Mouse (Mus musculus) cortical plate, adult 2 months (tissue): ENCODE data around the gene Gm14401. TPM values are rescaled to one million over a fixed set of nuclear protein-coding genes. Genes with fewer than 3 reads are reported as not detected.
"Not testable (repeated sequence)": the region's sequence is repeated elsewhere in the genome, so short reads cannot be mapped to it uniquely, and the experiment has no call there.

Experiments
- H3K27ac ChIP-seq: fragments of 200-500 bp; 2 replicates; pipeline ENCODE4 v1.5.1; 2012; ENCODE audit warnings: low read length, control low read depth, inconsistent platforms; ENCODE audit not compliant: insufficient read depth
- H3K4me1 ChIP-seq: fragments of 200-500 bp; 2 replicates; pipeline ENCODE4 v1.6.1; 2011; ENCODE audit warnings: low read length; ENCODE audit not compliant: control insufficient read depth, insufficient read depth
- H3K4me3 ChIP-seq: fragments of 200-500 bp; 2 replicates; pipeline ENCODE4 v1.5.1; 2011; ENCODE audit warnings: mild to moderate bottlenecking, low read length, control low read depth; ENCODE audit not compliant: insufficient read depth
- polyA plus RNA-seq: library from polyadenylated mRNA; depleted of rRNA; stranded (reverse); fragments of >200 nt; gene quantifications from 2 replicates; pipeline ENCODE4 v1.2.3, GENCODE M21; 2012; rRNA removed

Gm14401 gene
- polyA plus RNA-seq: not detected in 2 replicates

DNA sequence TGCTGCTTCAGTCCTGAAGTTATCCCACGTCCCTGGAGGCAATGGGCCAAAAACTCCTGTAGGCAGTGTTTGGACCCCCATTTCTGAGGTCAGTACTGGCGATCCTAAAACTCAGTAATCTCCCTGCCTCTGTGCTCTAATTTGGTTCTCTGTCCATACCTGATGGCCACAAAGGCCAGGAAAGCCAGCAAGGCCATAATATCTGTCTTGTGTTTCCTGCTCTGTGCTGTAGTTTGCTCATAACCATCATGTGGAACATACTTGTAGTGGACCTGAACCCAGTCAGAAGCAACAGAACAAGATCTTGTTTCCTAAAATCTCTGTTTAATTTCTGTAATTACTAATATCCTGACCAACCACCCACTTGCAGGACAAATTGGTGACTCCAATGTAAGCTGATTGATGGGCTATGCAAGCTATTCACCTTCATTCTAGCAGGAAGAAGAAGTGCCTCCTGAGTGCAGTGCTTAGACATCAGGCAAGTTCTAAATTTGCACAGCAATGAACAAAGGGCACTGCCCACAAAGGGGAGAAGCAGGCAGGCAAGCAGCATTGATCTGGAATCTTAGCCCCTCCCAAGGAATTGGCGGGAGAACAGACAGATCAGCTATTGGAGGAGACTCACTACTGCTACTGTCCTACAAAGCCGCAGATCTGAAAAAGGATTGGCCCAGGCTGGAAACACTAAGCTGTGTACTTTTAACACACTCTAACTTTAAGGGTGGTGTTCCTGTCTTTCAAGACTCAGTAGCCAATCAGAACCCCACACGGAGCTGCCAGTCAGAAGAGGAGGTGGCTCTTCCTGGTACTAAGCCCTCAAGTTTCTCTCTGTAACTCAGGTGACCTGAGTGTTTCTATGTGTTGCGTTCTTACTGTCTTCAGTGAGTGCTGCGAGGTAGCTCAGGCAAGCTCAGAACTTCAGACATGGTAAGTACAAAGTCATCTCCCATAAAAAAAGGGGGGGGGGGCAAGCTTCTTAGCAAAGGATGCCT, at the start of gene Gm14401:
Gene Gm14401 (plus strand): TSS at position 889 of the 992 bp plus-strand sequence.
- H3K27ac ChIP-seq, H3K4me1 ChIP-seq, H3K4me3 ChIP-seq: not testable (repeated sequence)

- not testable (repeated sequence) for H3K4me1 ChIP-seq, H3K27ac ChIP-seq, H3K4me3 ChIP-seq
Observed at GRCm38 (mm10) chr2:177072807-177073206, 1.3 kb upstream of the Gm14401 start.

GRCm38 (mm10) chr2:177075015-177075414, 895 bp downstream of the Gm14401 start:
- H3K4me3 ChIP-seq, H3K4me1 ChIP-seq, H3K27ac ChIP-seq: not testable (repeated sequence)

DNA sequence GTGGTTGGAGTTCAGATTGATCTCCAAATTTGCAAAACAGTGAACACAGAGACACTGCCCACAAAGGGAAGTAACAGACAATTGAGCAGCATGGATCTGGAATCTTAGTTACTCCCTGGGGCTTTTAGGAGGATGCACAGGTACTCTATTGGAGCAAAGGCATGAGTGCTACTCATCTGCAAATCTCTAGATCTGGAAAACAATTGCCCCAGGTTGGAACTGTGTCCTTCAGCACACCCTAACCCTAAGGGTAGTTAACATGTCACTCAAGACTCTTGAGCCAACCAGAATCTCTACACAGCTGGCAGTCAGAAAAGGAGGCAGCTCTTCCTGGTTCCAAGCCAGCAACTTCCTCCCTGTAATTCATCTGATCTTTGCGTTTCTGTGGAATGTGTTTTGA, 5.7 kb downstream of the Gm14401 start:
- H3K4me3 ChIP-seq, H3K4me1 ChIP-seq, H3K27ac ChIP-seq: not testable (repeated sequence)

DNA sequence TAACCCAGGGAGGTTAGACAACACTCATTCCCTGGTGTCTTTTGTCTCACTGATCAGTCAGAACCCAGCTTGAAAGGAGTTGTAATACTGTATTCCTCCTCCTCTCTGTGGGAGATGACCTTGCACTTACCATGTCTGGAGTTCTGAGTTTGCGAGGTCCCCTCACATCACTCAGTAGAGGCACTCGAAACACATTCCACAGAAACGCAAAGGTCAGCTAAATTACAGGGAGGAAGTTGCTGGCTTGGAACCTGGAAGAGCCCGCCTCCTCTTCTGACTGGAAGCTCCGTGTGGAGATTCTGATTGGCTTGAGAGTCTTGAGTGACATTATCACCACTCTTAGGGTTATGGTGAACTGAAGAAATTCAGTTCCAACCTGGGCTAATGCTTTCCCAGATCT, 35.0 kb downstream of the Gm14401 start:
- not testable (repeated sequence) for H3K27ac ChIP-seq, H3K4me3 ChIP-seq, H3K4me1 ChIP-seq

- H3K4me3 ChIP-seq, H3K4me1 ChIP-seq, H3K27ac ChIP-seq: not testable (repeated sequence)
Observed at GRCm38 (mm10) chr2:177129097-177129496, 55.0 kb downstream of the Gm14401 start.

Other genes with a start within 250 kb of the Gm14401 start
- gene Gm14408, start 243.2 kb upstream of the Gm14401 start, polyA plus RNA-seq: not detected in 2 replicates
- 24.6 TPM in 2 replicates for gene Gm14296, start 146.5 kb upstream of the Gm14401 start, polyA plus RNA-seq
- gene Gm14419, start 73.4 kb upstream of the Gm14401 start, polyA plus RNA-seq: 13.7 and 16.5 TPM in 2 replicates
- gene Gm14410, start 132.1 kb downstream of the Gm14401 start, polyA plus RNA-seq: 53.6 and 63.5 TPM in 2 replicates
- not detected in 2 replicates for gene Gm14409, start 192.7 kb downstream of the Gm14401 start, polyA plus RNA-seq
- gene Gm14412, start 250.0 kb downstream of the Gm14401 start, polyA plus RNA-seq: 4.2 and 5.2 TPM in 2 replicates